Mouse (Mus musculus) thymus, adult 2 months (tissue): Measurements from ENCODE around the gene Thrap3. TPM values are rescaled to one million over a fixed set of nuclear protein-coding genes. Genes with fewer than 3 reads are reported as not detected.
A peak's percentile ranks its signal among the peaks of the same experiment; 100 is the strongest.

Experiments
- DNase-seq: peaks from one replicate; pipeline ENCODE4 v3.0.0; 2021
- H3K27ac ChIP-seq: fragments of 200-500 bp; 2 replicates; pipeline ENCODE4 v1.5.1; 2012; ENCODE audit warnings: low read length, control low read depth; ENCODE audit not compliant: control insufficient read depth, insufficient read depth
- H3K27me3 ChIP-seq: fragments of 200-500 bp; 2 replicates; pipeline ENCODE4 v1.6.1; 2012; ENCODE audit warnings: mild to moderate bottlenecking, low read length, moderate library complexity, mixed read lengths; ENCODE audit not compliant: control insufficient read depth, insufficient read depth
- H3K36me3 ChIP-seq: fragments of 200-500 bp; 2 replicates; pipeline ENCODE4 v1.6.1; 2012; ENCODE audit warnings: mild to moderate bottlenecking, low read length, moderate library complexity; ENCODE audit not compliant: control insufficient read depth, insufficient read depth
- H3K4me1 ChIP-seq: fragments of 200-500 bp; replicated peaks from 2 replicates; pipeline ENCODE4 v1.6.1; 2012; ENCODE audit warnings: low read length; ENCODE audit not compliant: control insufficient read depth, insufficient read depth
- H3K4me3 ChIP-seq: fragments of 200-500 bp; 2 replicates; pipeline ENCODE4 v1.5.1; 2012; ENCODE audit warnings: mild to moderate bottlenecking, low read length, control low read depth, moderate library complexity; ENCODE audit not compliant: control insufficient read depth, insufficient read depth
- CTCF ChIP-seq: fragments of 200-500 bp; IDR thresholded peaks from 2 replicates; pipeline ENCODE4 v1.5.1; 2012; ENCODE audit warnings: mild to moderate bottlenecking, control low read depth, low read length, moderate library complexity, borderline replicate concordance; ENCODE audit not compliant: control insufficient read depth, poor library complexity, insufficient read depth; ENCODE audit errors: extremely low read depth
- POLR2A ChIP-seq: fragments of 200-500 bp; IDR thresholded peaks from 2 replicates; pipeline ENCODE4 v1.6.1; 2012; ENCODE audit warnings: mild to moderate bottlenecking, low read length, control low read depth, moderate library complexity; ENCODE audit not compliant: control insufficient read depth, poor library complexity, insufficient read depth; ENCODE audit errors: extremely low read depth
- WGBS: fragments of 180-500 bp; shearing (Covaris S2); methylation state at CpG from one replicate; pipeline ENCODE4 v1.1.7; 2018; 5-methylcytosine and 5-hydroxymethylcytosine counted together
- polyA plus RNA-seq: library from polyadenylated mRNA; depleted of rRNA; stranded (reverse); fragments of >200 nt; gene quantifications from 2 replicates; pipeline ENCODE4 v1.2.3, GENCODE M21; 2012

Gene Thrap3
- polyA plus RNA-seq, 1 experiment, result 91.8 TPM

GRCm38 (mm10) chr4:126160981-126161380 lies 41.6 kb downstream of the Thrap3 start:
- H3K27ac ChIP-seq, result no peak overlapping the region
- no peaks in the 10 kb centered on the region for H3K36me3 ChIP-seq
- TF ChIP-seq POLR2A (no peak), CTCF (no peak)
- 96% methylated on average over 8 of the region's 8 CpGs for WGBS
- H3K27me3 ChIP-seq, result no peaks in the 10 kb centered on the region
- DNase-seq, result no peak
- H3K4me1 ChIP-seq, result peaks cover 11% of the 10 kb centered on the region
- no peak overlapping the region for H3K4me3 ChIP-seq

GRCm38 (mm10) chr4:126159455-126159854 lies 43.1 kb downstream of the Thrap3 start:
- Histone ChIP-seq H3K4me1 (peaks cover 11% of the 10 kb centered on the region), H3K4me3 (no peak overlapping the region), H3K36me3 (no peaks in the 10 kb centered on the region), H3K27me3 (no peaks in the 10 kb centered on the region), H3K27ac (no peak overlapping the region)
- DNase-seq, result no peak
- 60% methylated on average over 8 of the region's 8 CpGs for WGBS
- no peak for TF ChIP-seq CTCF
- TF ChIP-seq POLR2A, result no peak

GRCm38 (mm10) chr4:126157562-126157961 lies 45.0 kb downstream of the Thrap3 start:
- no peak for TF ChIP-seq POLR2A
- TF ChIP-seq CTCF, result no peak
- no peaks in the 10 kb centered on the region for H3K36me3 ChIP-seq
- peak; percentile 28 for DNase-seq
- H3K27ac ChIP-seq, result no peak overlapping the region
- 86% methylated on average over 6 of the region's 6 CpGs for WGBS
- H3K4me1 ChIP-seq, result peaks cover 4% of the 10 kb centered on the region
- no peak overlapping the region for H3K4me3 ChIP-seq
- H3K27me3 ChIP-seq, result no peaks in the 10 kb centered on the region

GRCm38 (mm10) chr4:126156617-126157016 lies 45.9 kb downstream of the Thrap3 start:
- Histone ChIP-seq H3K4me1 (no peaks in the 10 kb centered on the region), H3K36me3 (no peaks in the 10 kb centered on the region), H3K4me3 (no peak overlapping the region), H3K27me3 (no peaks in the 10 kb centered on the region), H3K27ac (no peak overlapping the region)
- TF ChIP-seq CTCF (peak; percentile 88), POLR2A (no peak)
- 69% methylated on average over 5 of the region's 5 CpGs for WGBS
- peak; percentile 22 for DNase-seq

- H3K36me3 ChIP-seq, result no peaks in the 10 kb centered on the region
- no peak for DNase-seq
- H3K27me3 ChIP-seq, result no peaks in the 10 kb centered on the region
- 77% methylated on average over 2 of the region's 2 CpGs for WGBS
- H3K4me3 ChIP-seq, result no peak overlapping the region
- TF ChIP-seq CTCF, result no peak
- no peak for TF ChIP-seq POLR2A
- H3K4me1 ChIP-seq, result no peaks in the 10 kb centered on the region; the same call in 1 of the 2 replicates
- no peak overlapping the region for H3K27ac ChIP-seq
Observed at GRCm38 (mm10) chr4:126155869-126156268, 46.7 kb downstream of the Thrap3 start.

- TF ChIP-seq CTCF (no peak), POLR2A (no peak)
Observed at GRCm38 (mm10) chr4:126155183-126155582, 47.4 kb downstream of the Thrap3 start.

GRCm38 (mm10) chr4:126152864-126153263 lies 49.7 kb downstream of the Thrap3 start:
- DNase-seq, result no peak
- Histone ChIP-seq H3K4me1 (peaks cover 21% of the 10 kb centered on the region), H3K4me3 (no peak overlapping the region), H3K27me3 (no peaks in the 10 kb centered on the region), H3K36me3 (no peaks in the 10 kb centered on the region), H3K27ac (no peak overlapping the region)
- TF ChIP-seq POLR2A (no peak), CTCF (no peak)
- WGBS, result 91% methylated on average over 14 of the region's 14 CpGs

More at GRCm38 (mm10) chr4:126155183-126155582, 47.4 kb downstream of the Thrap3 start:
- Histone ChIP-seq H3K4me1 (peaks cover 3% of the 10 kb centered on the region; the same call in 1 of the 2 replicates), H3K27ac (no peak overlapping the region), H3K27me3 (no peaks in the 10 kb centered on the region), H3K4me3 (no peak overlapping the region), H3K36me3 (no peaks in the 10 kb centered on the region)
- WGBS, result 36% methylated on average over 4 of the region's 4 CpGs
- DNase-seq, result no peak
